18 mouse cellular contexts compared by ENCODE assay signal in genomic region chr7:64276921-64277320, GRCm38 (mm10). TPM values are rescaled to one million over a fixed set of nuclear protein-coding genes. Genes with fewer than 3 reads are reported as not detected.
DNase-seq lines count a peak whose midpoint lies in the region; ATAC-seq and TF ChIP-seq lines count a peak whose summit lies in the region.
"Had no signal": no experiment of that assay in that cellular context is flagged by ENCODE, and none has a peak within 500 bp of the region (broad histone marks: within the 10 kb centered on the region; RNA-seq: fewer than 3 reads in every experiment).

No protein-coding gene starts in this region.

- H3K27me3 ChIP-seq in thymus, adult 2 months (ENCODE audit: control insufficient read depth, insufficient read depth, low read length), result no peaks in the 10 kb centered on the region
- H3K27me3 ChIP-seq in forebrain, embryonic 14.5 days (replicated peaks; ENCODE audit: control insufficient read depth, insufficient read depth, low read length), result no peaks in the 10 kb centered on the region
- H3K27me3 ChIP-seq in midbrain, embryonic 14.5 days (ENCODE audit: control insufficient read depth, insufficient read depth, low read length), result no peaks in the 10 kb centered on the region
- H3K27me3 ChIP-seq: liver, embryonic 15.5 days had no signal

- no peak for TF ChIP-seq CTCF in embryonic fibroblast, embryonic 13.5 days (IDR thresholded peaks at IDR 0.05; ENCODE audit: borderline replicate concordance, insufficient read depth, low read length)
- TF ChIP-seq CTCF in thymus, adult 2 months (IDR thresholded peaks at IDR 0.05; ENCODE audit: borderline replicate concordance, control insufficient read depth, extremely low read depth, insufficient read depth, low read length, poor library complexity), result no peak

- no peak overlapping the region for H3K4me3 ChIP-seq in embryonic fibroblast, embryonic 13.5 days (ENCODE audit: insufficient read depth, low read length)
- H3K4me3 ChIP-seq in thymus, adult 2 months (ENCODE audit: control insufficient read depth, insufficient read depth, low read length), result no peak overlapping the region
- H3K4me3 ChIP-seq in forebrain, embryonic 14.5 days (ENCODE audit: low read depth, low read length), result no peak overlapping the region
- H3K4me3 ChIP-seq in midbrain, embryonic 14.5 days (replicated peaks; ENCODE audit: low read depth, low read length), result no peak overlapping the region
- H3K4me3 ChIP-seq: erythroblast, embryonic 14.5 days; liver, embryonic 15.5 days had no signal

- peaks cover 15% of the 10 kb centered on the region for H3K4me1 ChIP-seq in embryonic fibroblast, embryonic 13.5 days (ENCODE audit: control insufficient read depth, insufficient read depth, low read length)
- no peaks in the 10 kb centered on the region for H3K4me1 ChIP-seq in thymus, adult 2 months (replicated peaks; ENCODE audit: control insufficient read depth, insufficient read depth, low read length)
- H3K4me1 ChIP-seq in forebrain, embryonic 14.5 days (ENCODE audit: control insufficient read depth, insufficient read depth, low read length), result no peaks in the 10 kb centered on the region
- no peaks in the 10 kb centered on the region for H3K4me1 ChIP-seq in midbrain, embryonic 14.5 days (ENCODE audit: control insufficient read depth, insufficient read depth, low read length)
- H3K4me1 ChIP-seq: liver, embryonic 15.5 days had no signal

- H3K4me2 ChIP-seq in forebrain, embryonic 14.5 days (ENCODE audit: low read length), result no peak overlapping the region
- H3K4me2 ChIP-seq in midbrain, embryonic 14.5 days (ENCODE audit: low read length), result no peak overlapping the region
- H3K4me2 ChIP-seq: liver, embryonic 15.5 days had no signal

- TF ChIP-seq POLR2A in embryonic fibroblast, embryonic 13.5 days (IDR thresholded peaks at IDR 0.05; ENCODE audit: low read depth, low read length), result no peak
- no peak for TF ChIP-seq POLR2A in thymus, adult 2 months (IDR thresholded peaks at IDR 0.05; ENCODE audit: control insufficient read depth, extremely low read depth, insufficient read depth, low read length, poor library complexity)

- H3K36me3 ChIP-seq in thymus, adult 2 months (ENCODE audit: control insufficient read depth, insufficient read depth, low read length), result no peaks in the 10 kb centered on the region
- H3K36me3 ChIP-seq in forebrain, embryonic 14.5 days (ENCODE audit: control insufficient read depth, insufficient read depth, low read length), result no peaks in the 10 kb centered on the region
- H3K36me3 ChIP-seq in midbrain, embryonic 14.5 days (ENCODE audit: control insufficient read depth, insufficient read depth, low read length), result no peaks in the 10 kb centered on the region
- H3K36me3 ChIP-seq: liver, embryonic 15.5 days had no signal

- ATAC-seq in forebrain, embryonic 14.5 days, result no peak
- ATAC-seq in midbrain, embryonic 14.5 days (ENCODE audit: low FRiP score, low TSS enrichment), result no peak
- ATAC-seq: forebrain, postnatal 0 days; hindbrain, postnatal 0 days; lung, postnatal 0 days had no signal

- no peak overlapping the region for H3K9ac ChIP-seq in forebrain, embryonic 14.5 days (ENCODE audit: low read length)
- no peak overlapping the region for H3K9ac ChIP-seq in midbrain, embryonic 14.5 days (replicated peaks; ENCODE audit: low read length)
- H3K9ac ChIP-seq: forebrain, postnatal 0 days; liver, embryonic 15.5 days had no signal

- DNase-seq in heart, adult 11 months, result peak; percentile 90
- DNase-seq in heart, adult 18-20 months, result no peak
- DNase-seq in 416B (ENCODE audit: low read depth) (peak; percentile 25), NIH3T3 (ENCODE audit: low read depth) (peak; percentile 86)
- no peak for DNase-seq in thymus, adult 2 months
- no peak for DNase-seq in forebrain, embryonic 14.5 days (ENCODE audit: low spot score)
- no peak for DNase-seq in midbrain, embryonic 14.5 days
- DNase-seq: cerebellum, adult 9-11 months; embryo, embryonic 11 days; forebrain, postnatal 0 days; kidney, adult 18-20 months; kidney, postnatal 25 days; right cerebral cortex, adult 18-20 months had no signal

- no peaks in the 10 kb centered on the region for H3K9me3 ChIP-seq in forebrain, embryonic 14.5 days (replicated peaks; ENCODE audit: control insufficient read depth, low read length)
- H3K9me3 ChIP-seq in midbrain, embryonic 14.5 days (ENCODE audit: control insufficient read depth, low read length), result no peaks in the 10 kb centered on the region
- H3K9me3 ChIP-seq: liver, embryonic 15.5 days had no signal

- 59% methylated on average over 6 of the region's 6 CpGs for WGBS in thymus, adult 2 months
- WGBS in forebrain, embryonic 14.5 days, result 63% methylated on average over 6 of the region's 6 CpGs
- 54% methylated on average over 6 of the region's 6 CpGs for WGBS in midbrain, embryonic 14.5 days

- peak overlapping the region; percentile 99 for H3K27ac ChIP-seq in embryonic fibroblast, embryonic 13.5 days (ENCODE audit: insufficient read depth, low read length)
- H3K27ac ChIP-seq in thymus, adult 2 months (ENCODE audit: control insufficient read depth, insufficient read depth, low read length), result no peak overlapping the region
- H3K27ac ChIP-seq in forebrain, embryonic 14.5 days (ENCODE audit: low read depth, low read length), result no peak overlapping the region
- H3K27ac ChIP-seq in midbrain, embryonic 14.5 days (replicated peaks; ENCODE audit: low read depth, low read length), result no peak overlapping the region
- H3K27ac ChIP-seq: hindbrain, postnatal 0 days; liver, embryonic 15.5 days had no signal

RNA-seq across cellular contexts. Expression of gene Mtmr10, which starts 10.5 kb away (rescaled TPM):
- total RNA-seq in heart, adult 18-20 months (2021), result 10 to 100 TPM; 14.2 to 14.3 TPM
- polyA plus RNA-seq in embryonic fibroblast, embryonic 13.5 days (2011; ENCODE audit: insufficient read length, low read depth, missing spikeins), result 19.8 and 27.4 TPM in 2 replicates
- 4.5 and 4.8 TPM in 2 replicates for polyA plus RNA-seq in thymus, adult 2 months (2012; rRNA removed)
- polyA plus RNA-seq in forebrain, embryonic 14.5 days (2014; fragmentation: Nextera tagmentation; extraction: Ambion mirVana), result 8.5 and 8.6 TPM in 2 replicates
- polyA plus RNA-seq in midbrain, embryonic 14.5 days (2014; fragmentation: Nextera tagmentation; extraction: Ambion mirVana), result 7.5 and 13.1 TPM in 2 replicates

Comparison
In these comparisons a context has a peak if more than half of its experiments do, and no peak if none do; other contexts are left out.
1. DNase-seq: peak in heart, adult 11 months (single experiment), 416B (single experiment) and NIH3T3 (single experiment); none in heart, adult 18-20 months (0 of 2), thymus, adult 2 months (single experiment), forebrain, embryonic 14.5 days (single experiment) and midbrain, embryonic 14.5 days (single experiment).